In the genomic region with DNA sequence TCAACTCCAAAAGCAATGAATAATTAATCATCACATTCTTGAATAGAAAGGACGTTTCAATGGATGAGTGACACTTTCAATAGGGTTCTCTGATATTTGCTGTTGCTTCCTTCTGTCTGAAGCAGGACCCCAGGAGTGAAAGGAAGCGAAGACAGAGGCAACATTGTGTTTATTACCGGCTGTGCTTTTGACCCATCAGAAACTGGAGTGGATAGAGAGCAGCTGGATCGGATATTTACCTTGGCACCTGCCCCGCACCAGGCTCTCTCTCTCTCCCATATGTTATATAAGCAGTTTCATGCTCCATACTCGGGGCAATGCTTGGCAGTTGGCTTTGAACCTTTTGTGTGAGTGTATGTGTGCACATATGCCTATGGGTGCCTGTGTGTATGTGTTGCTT, we compare ENCODE assay signal across 9 mouse cellular contexts. TPM values are rescaled to one million over a fixed set of nuclear protein-coding genes. Genes with fewer than 3 reads are reported as not detected.
DNase-seq lines count a peak whose midpoint lies in the region; ATAC-seq lines count a peak whose summit lies in the region.
"Had no signal": no experiment of that assay in that cellular context is flagged by ENCODE, and none has a peak within 500 bp of the region (broad histone marks: within the 10 kb centered on the region; RNA-seq: fewer than 3 reads in every experiment).

No protein-coding gene starts in this region.

- H3K4me2 ChIP-seq in heart, embryonic 15.5 days, result no peak overlapping the region
- H3K4me2 ChIP-seq in embryonic facial prominence, embryonic 12.5 days (replicated peaks), result no peak overlapping the region; the same call in 1 of the 2 replicates
- H3K4me2 ChIP-seq in hindbrain, embryonic 12.5 days (replicated peaks), result peak overlapping the region; percentile 58
- peak overlapping the region; percentile 63 for H3K4me2 ChIP-seq in midbrain, embryonic 13.5 days (replicated peaks)

- H3K4me1 ChIP-seq in heart, embryonic 15.5 days (replicated peaks), result peaks cover 24% of the 10 kb centered on the region
- peaks cover 16% of the 10 kb centered on the region for H3K4me1 ChIP-seq in embryonic facial prominence, embryonic 12.5 days
- peaks cover 11% of the 10 kb centered on the region for H3K4me1 ChIP-seq in hindbrain, embryonic 12.5 days
- H3K4me1 ChIP-seq in midbrain, embryonic 13.5 days (replicated peaks), result peaks cover 13% of the 10 kb centered on the region

- no peaks in the 10 kb centered on the region for H3K9me3 ChIP-seq in heart, embryonic 15.5 days (replicated peaks)
- H3K9me3 ChIP-seq in embryonic facial prominence, embryonic 12.5 days, result no peaks in the 10 kb centered on the region
- H3K9me3 ChIP-seq in hindbrain, embryonic 12.5 days (replicated peaks), result no peaks in the 10 kb centered on the region
- H3K9me3 ChIP-seq in midbrain, embryonic 13.5 days, result no peaks in the 10 kb centered on the region
- H3K9me3 ChIP-seq: liver, embryonic 13.5 days had no signal

- ATAC-seq in heart, embryonic 15.5 days (replicated peaks; ENCODE audit: insufficient number of reproducible peaks, insufficient read depth, low FRiP score, low read depth), result no peak
- ATAC-seq in embryonic facial prominence, embryonic 12.5 days (ENCODE audit: insufficient number of reproducible peaks, insufficient read depth, low FRiP score, low TSS enrichment), result no peak
- ATAC-seq in hindbrain, embryonic 12.5 days (ENCODE audit: low FRiP score), result peak; percentile 42
- peak; percentile 28 for ATAC-seq in midbrain, embryonic 13.5 days

- H3K36me3 ChIP-seq in heart, embryonic 15.5 days, result no peaks in the 10 kb centered on the region
- H3K36me3 ChIP-seq in embryonic facial prominence, embryonic 12.5 days, result no peaks in the 10 kb centered on the region
- H3K36me3 ChIP-seq in hindbrain, embryonic 12.5 days, result no peaks in the 10 kb centered on the region
- H3K36me3 ChIP-seq in midbrain, embryonic 13.5 days, result no peaks in the 10 kb centered on the region
- H3K36me3 ChIP-seq: liver, embryonic 13.5 days had no signal

- H3K27ac ChIP-seq in heart, embryonic 15.5 days, result peak overlapping the region; percentile 83; the same call in 1 of the 2 replicates
- peak overlapping the region; percentile 24; the same call in 1 of the 2 replicates for H3K27ac ChIP-seq in embryonic facial prominence, embryonic 12.5 days
- peak overlapping the region; percentile 86 for H3K27ac ChIP-seq in hindbrain, embryonic 12.5 days
- peak overlapping the region; percentile 90 for H3K27ac ChIP-seq in midbrain, embryonic 13.5 days
- H3K27ac ChIP-seq: liver, embryonic 13.5 days had no signal

- WGBS in heart, embryonic 15.5 days, result 49% methylated on average over 6 of the region's 6 CpGs
- 61% methylated on average over 6 of the region's 6 CpGs for WGBS in embryonic facial prominence, embryonic 12.5 days
- WGBS in hindbrain, embryonic 12.5 days, result 21% methylated on average over 6 of the region's 6 CpGs
- WGBS in midbrain, embryonic 13.5 days, result 14% methylated on average over 6 of the region's 6 CpGs

- no peak overlapping the region for H3K9ac ChIP-seq in heart, embryonic 15.5 days
- no peak overlapping the region for H3K9ac ChIP-seq in embryonic facial prominence, embryonic 12.5 days
- H3K9ac ChIP-seq in hindbrain, embryonic 12.5 days, result 0 out of 2 replicates have a peak overlapping the region, but pooled peaks have one; percentile 50
- H3K9ac ChIP-seq in midbrain, embryonic 13.5 days (replicated peaks), result no peak overlapping the region

- intact Hi-C loops in heart, postnatal 36 days (cut with DNase I), result loop anchor here (2.0 to 5.0 kb wide), 4 partner anchors 69 to 339 kb away; no protein-coding TSS in a partner anchor

- H3K27me3 ChIP-seq in heart, embryonic 15.5 days, result no peaks in the 10 kb centered on the region
- H3K27me3 ChIP-seq in embryonic facial prominence, embryonic 12.5 days, result no peaks in the 10 kb centered on the region
- peaks cover 5% of the 10 kb centered on the region; the same call in 1 of the 2 replicates for H3K27me3 ChIP-seq in hindbrain, embryonic 12.5 days
- peaks cover 12% of the 10 kb centered on the region; the same call in 1 of the 2 replicates for H3K27me3 ChIP-seq in midbrain, embryonic 13.5 days
- H3K27me3 ChIP-seq: liver, embryonic 13.5 days had no signal

- DNase-seq in heart, postnatal 36 days, result no peak
- DNase-seq in testis, postnatal 14 days (ENCODE audit: low spot score), result no peak
- no peak for DNase-seq in right cerebral cortex, postnatal 10 days (ENCODE audit: low spot score in 2 of 2)
- no peak for DNase-seq in frontal cortex, postnatal 10 days (ENCODE audit: low spot score in 2 of 2)
- DNase-seq: liver, embryonic 13.5 days had no signal

- H3K4me3 ChIP-seq in heart, embryonic 15.5 days, result no peak overlapping the region
- H3K4me3 ChIP-seq in embryonic facial prominence, embryonic 12.5 days, result no peak overlapping the region
- no peak overlapping the region for H3K4me3 ChIP-seq in hindbrain, embryonic 12.5 days
- peak overlapping the region; percentile 42; the same call in 1 of the 2 replicates for H3K4me3 ChIP-seq in midbrain, embryonic 13.5 days (replicated peaks)

RNA-seq across cellular contexts. Expression of a gene that starts 23.6 kb away (rescaled TPM):
- 1.0 and 1.9 TPM in 2 replicates for polyA plus RNA-seq in heart, embryonic 15.5 days (2015; fragmentation: Nextera tagmentation; extraction: Ambion mirVana)
- total RNA-seq in heart, postnatal 36 days (2021), result 1 to 10 TPM; 3.7 to 4.9 TPM
- polyA plus RNA-seq in embryonic facial prominence, embryonic 12.5 days (2016; fragmentation: Nextera tagmentation; extraction: Ambion mirVana), result 3.0 and 3.2 TPM in 2 replicates
- 2.6 and 2.8 TPM in 2 replicates for polyA plus RNA-seq in hindbrain, embryonic 12.5 days (2016; fragmentation: Nextera tagmentation; extraction: Ambion mirVana)
- polyA plus RNA-seq in midbrain, embryonic 13.5 days (2015; fragmentation: Nextera tagmentation; extraction: Ambion mirVana), result 1.8 TPM in 2 replicates

Comparison
In these comparisons a context has a peak if more than half of its experiments do, and no peak if none do; other contexts are left out.
1. ATAC-seq: peak in hindbrain, embryonic 12.5 days (single experiment) and midbrain, embryonic 13.5 days (single experiment); none in heart, embryonic 15.5 days (single experiment) and embryonic facial prominence, embryonic 12.5 days (single experiment).
2. H3K27ac ChIP-seq: peak in every context shown above with its lines; median percentile 90 in midbrain, embryonic 13.5 days; 86 in hindbrain, embryonic 12.5 days; 83 in heart, embryonic 15.5 days; 24 in embryonic facial prominence, embryonic 12.5 days.
3. H3K4me2 ChIP-seq: peak in hindbrain, embryonic 12.5 days (single experiment) and midbrain, embryonic 13.5 days (single experiment); none in heart, embryonic 15.5 days (single experiment) and embryonic facial prominence, embryonic 12.5 days (single experiment).